Mouse (Mus musculus) CH12.LX (cell line): ENCODE results near the gene Cacna1i. TPM values are rescaled to one million over a fixed set of nuclear protein-coding genes. Genes with fewer than 3 reads are reported as not detected.

Experiments used
- DNase-seq: peaks from one replicate; pipeline ENCODE4 v3.0.0-alpha.2; 2013; ENCODE audit errors: extremely low read depth
- H3K27ac ChIP-seq: 2 replicates; pipeline ENCODE4 v1.5.1; 2012; ENCODE audit warnings: low read depth, mild to moderate bottlenecking, control low read depth, moderate library complexity; ENCODE audit not compliant: insufficient read depth
- H3K27me3 ChIP-seq: replicated peaks from 2 replicates; pipeline ENCODE3; 2012; ENCODE audit warnings: inconsistent platforms
- H3K36me3 ChIP-seq, 2 experiments: replicated peaks in 1 of 2; 2 replicates each; pipeline versions ENCODE3 to v1.6.1; 2012; ENCODE audit warnings: inconsistent platforms in 1 of 2, low read length in 1 of 2, mild to moderate bottlenecking in 1 of 2, mixed read lengths in 1 of 2, moderate library complexity in 1 of 2; ENCODE audit not compliant: control insufficient read depth in 1 of 2, insufficient read depth in 1 of 2
- H3K4me1 ChIP-seq, 2 experiments: 2 replicates each; pipeline ENCODE4 v1.6.1; 2012; ENCODE audit warnings: inconsistent platforms in 1 of 2, moderate library complexity in 1 of 2; ENCODE audit not compliant: insufficient read depth in 2 of 2, control insufficient read depth in 1 of 2
- H3K4me2 ChIP-seq: 2 replicates; pipeline ENCODE4 v1.6.1; 2012; ENCODE audit warnings: low read depth, mild to moderate bottlenecking, control low read depth; ENCODE audit not compliant: poor library complexity, insufficient read depth, severe bottlenecking
- H3K4me3 ChIP-seq, 3 experiments: fragments of 150-350 bp in 1 of 3; sonication (generic) in 1 of 3; replicated peaks in 1 of 3; 2 replicates each; pipeline versions ENCODE3 to v1.5.1; 2011 to 2012; ENCODE audit warnings: low read depth in 2 of 3, low read length in 2 of 3, mild to moderate bottlenecking in 2 of 3, moderate library complexity in 2 of 3, control low read depth in 1 of 3, improper control_type of control experiment in 1 of 3, inconsistent platforms in 1 of 3, mixed read lengths in 1 of 3; ENCODE audit not compliant: poor library complexity in 1 of 3
- H3K79me2 ChIP-seq: replicated peaks from 2 replicates; pipeline ENCODE4 v1.6.1; 2012; ENCODE audit warnings: mild to moderate bottlenecking, moderate library complexity; ENCODE audit not compliant: control insufficient read depth, poor library complexity, insufficient read depth, severe bottlenecking; ENCODE audit errors: extremely low read depth
- H3K9ac ChIP-seq: 2 replicates; pipeline ENCODE4 v1.6.1; 2012; ENCODE audit warnings: low read depth, mild to moderate bottlenecking, control low read depth, moderate library complexity; ENCODE audit not compliant: insufficient read depth
- H3K9me3 ChIP-seq: replicated peaks from 2 replicates; pipeline ENCODE3; 2012; ENCODE audit warnings: low read length, inconsistent platforms, mixed read lengths
- CTCF ChIP-seq, 2 experiments: IDR thresholded peaks in 1 of 2; conservative IDR thresholded peaks in 1 of 2; 2 replicates each; pipeline ENCODE4 v1.5.1; 2011 to 2012; ENCODE audit warnings: low read depth in 2 of 2, low read length in 2 of 2, improper control_type of control experiment in 1 of 2, inconsistent platforms in 1 of 2, mild to moderate bottlenecking in 1 of 2, moderate library complexity in 1 of 2
- E2F4 ChIP-seq: IDR thresholded peaks from 2 replicates; pipeline ENCODE4 v1.6.1; 2011; ENCODE audit warnings: low read depth, low read length, improper control_type of control experiment; ENCODE audit not compliant: insufficient replicate concordance
- ELF1 ChIP-seq: IDR thresholded peaks from 2 replicates; pipeline ENCODE4 v1.6.1; 2014; ENCODE audit warnings: low read depth, mild to moderate bottlenecking, inconsistent platforms, low read length, improper control_type of control experiment
- GABPA ChIP-seq: IDR thresholded peaks from 2 replicates; pipeline ENCODE4 v1.6.1; 2012; ENCODE audit warnings: low read depth, low read length, improper control_type of control experiment, inconsistent platforms; ENCODE audit not compliant: insufficient replicate concordance
- MAZ ChIP-seq: IDR thresholded peaks from 2 replicates; pipeline ENCODE4 v1.6.1; 2012; ENCODE audit warnings: low read depth, mild to moderate bottlenecking, inconsistent platforms, low read length, improper control_type of control experiment, moderate library complexity
- MXI1 ChIP-seq: IDR thresholded peaks from 2 replicates; pipeline ENCODE4 v1.6.1; 2011; ENCODE audit warnings: mild to moderate bottlenecking, low read depth, low read length, improper control_type of control experiment
- NELFE ChIP-seq: IDR thresholded peaks from 2 replicates; pipeline ENCODE4 v1.6.1; 2011; ENCODE audit warnings: low read depth, low read length, improper control_type of control experiment
- POLR2A ChIP-seq: IDR thresholded peaks from 2 replicates; pipeline ENCODE4 v1.6.1; 2011; ENCODE audit warnings: low read depth, mild to moderate bottlenecking, improper control_type of control experiment, low read length
- RAD21 ChIP-seq: IDR thresholded peaks from 2 replicates; pipeline ENCODE4 v1.6.1; 2011; ENCODE audit warnings: low read depth, mild to moderate bottlenecking, low read length, improper control_type of control experiment, moderate library complexity
- SIN3A ChIP-seq: IDR thresholded peaks from 2 replicates; pipeline ENCODE4 v1.6.1; 2012; ENCODE audit warnings: low read length, improper control_type of control experiment, inconsistent platforms
- TBP ChIP-seq: conservative IDR thresholded peaks from 2 replicates; pipeline ENCODE4 v1.6.1; 2011; ENCODE audit warnings: low read depth, low read length, improper control_type of control experiment
- USF1 ChIP-seq: IDR thresholded peaks from 2 replicates; pipeline ENCODE4 v1.6.1; 2014; ENCODE audit warnings: low read depth, mild to moderate bottlenecking, inconsistent platforms, low read length, improper control_type of control experiment
- USF2 ChIP-seq: conservative IDR thresholded peaks from 2 replicates; pipeline ENCODE4 v1.6.1; 2011; ENCODE audit warnings: low read depth, low read length, improper control_type of control experiment
- ZC3H11A ChIP-seq: IDR thresholded peaks from 2 replicates; pipeline ENCODE4 v1.6.1; 2012; ENCODE audit warnings: low read depth, mild to moderate bottlenecking, inconsistent platforms, low read length, improper control_type of control experiment
- ZKSCAN1 ChIP-seq: IDR thresholded peaks from 2 replicates; pipeline ENCODE4 v1.6.1; 2012; ENCODE audit warnings: low read depth, inconsistent platforms, low read length, improper control_type of control experiment, borderline replicate concordance
- ZMIZ1 ChIP-seq: IDR thresholded peaks from 2 replicates; pipeline ENCODE4 v1.6.1; 2012; ENCODE audit warnings: low read depth, mild to moderate bottlenecking, inconsistent platforms, low read length, improper control_type of control experiment
- ZNF384 ChIP-seq: IDR thresholded peaks from 2 replicates; pipeline ENCODE4 v1.6.1; 2012; ENCODE audit warnings: low read depth, low read length, improper control_type of control experiment, inconsistent platforms
- dilution Hi-C: fragments of 300-500 bp; cut with MboI; formaldehyde crosslinking; loops from 2 replicates; pipeline ENCODE4 v1.14.3; 2020; ENCODE audit warnings: low sequenced_read_pairs; ENCODE audit not compliant: extremely low pct_unique_long_range_greater_than_20kb, extremely low pct_ligation_motif_present
- in situ Hi-C: fragments of 300-500 bp; cut with MboI; formaldehyde crosslinking; loops from 3 replicates; pipeline ENCODE4 v1.14.3; 2019; ENCODE audit warnings: low sequenced_read_pairs, low pct_ligation_motif_present, low pct_unique_long_range_greater_than_20kb, mixed read lengths
- polyA plus RNA-seq: library from polyadenylated mRNA; unstranded; fragments of >175 nt; gene quantifications from 2 replicates; pipeline ENCODE4 v1.2.1, GENCODE M21; 2012; ENCODE audit warnings: low read depth; ENCODE audit not compliant: insufficient read length
- total RNA-seq, 2 experiments: library from RNA; depleted of rRNA; stranded (reverse); fragments of 300-350 nt in 1 of 2; fragments of >200 nt in 1 of 2; gene quantifications; 2 replicates each; pipeline ENCODE4 v1.2.3; 2012 to 2014

Gene Cacna1i
- total RNA-seq (2012; rRNA removed) (under 0.01 TPM in 1 of 2 replicates, not detected in the other), total RNA-seq (2014; rRNA removed) (0.03 TPM in 1 of 2 replicates, not detected in the other), polyA plus RNA-seq (not detected in 2 replicates)

- no peak for TF ChIP-seq ZMIZ1
- Histone ChIP-seq H3K9me3 (no peaks in the 10 kb centered on the region), H3K9ac (no peak within 1 kb of the TSS), H3K4me3 (no peak within 1 kb of the TSS), H3K36me3 (no peaks in the 10 kb centered on the region), H3K4me1 (peaks cover 0 to 3% of the 10 kb centered on the region in 2 experiments; a peak in 2 of 4 replicates), H3K27ac (no peak within 1 kb of the TSS), H3K27me3 (peaks cover 68% of the 10 kb centered on the region), H3K4me2 (no peak within 1 kb of the TSS), H3K79me2 (no peaks in the 10 kb centered on the region)
- no peak for DNase-seq
- dilution Hi-C loops: no loop called here
- in situ Hi-C loops: no loop called here
Measured at GRCm38 (mm10) chr15:80286851-80287415, at the start of gene Cacna1i. Gene Cacna1i (plus strand): TSS chr15:80287238.

- Histone ChIP-seq H3K9ac (no peak overlapping the region), H3K9me3 (no peaks in the 10 kb centered on the region), H3K27me3 (no peaks in the 10 kb centered on the region), H3K4me1 (peaks cover 0 to 4% of the 10 kb centered on the region in 2 experiments; a peak in 1 of 4 replicates), H3K27ac (no peak overlapping the region), H3K4me2 (no peak overlapping the region), H3K36me3 (peaks cover 76 to 88% of the 10 kb centered on the region in 2 experiments), H3K4me3 (no peak overlapping the region), H3K79me2 (peaks cover 2% of the 10 kb centered on the region; the same call in 1 of the 2 replicates)
- in situ Hi-C loops (no loop called here), dilution Hi-C loops (no loop called here)
- DNase-seq: no peak
- TF ChIP-seq SIN3A (no peak), ELF1 (no peak), RAD21 (no peak), GABPA (no peak), USF2 (no peak), CTCF (conservative IDR thresholded peaks at IDR 0.05 in 1 of 2, IDR thresholded peaks at IDR 0.05 in 1 of 2; ENCODE audit: low read depth in 2 of 2, low read length in 2 of 2) (no peak), TBP (no peak), NELFE (no peak), E2F4 (no peak), ZC3H11A (no peak), MXI1 (no peak), ZNF384 (no peak), USF1 (no peak), POLR2A (no peak), MAZ (no peak), ZKSCAN1 (no peak)
Measured at GRCm38 (mm10) chr15:80248135-80248534, 38.9 kb upstream of the Cacna1i start.
